In the genomic region with DNA sequence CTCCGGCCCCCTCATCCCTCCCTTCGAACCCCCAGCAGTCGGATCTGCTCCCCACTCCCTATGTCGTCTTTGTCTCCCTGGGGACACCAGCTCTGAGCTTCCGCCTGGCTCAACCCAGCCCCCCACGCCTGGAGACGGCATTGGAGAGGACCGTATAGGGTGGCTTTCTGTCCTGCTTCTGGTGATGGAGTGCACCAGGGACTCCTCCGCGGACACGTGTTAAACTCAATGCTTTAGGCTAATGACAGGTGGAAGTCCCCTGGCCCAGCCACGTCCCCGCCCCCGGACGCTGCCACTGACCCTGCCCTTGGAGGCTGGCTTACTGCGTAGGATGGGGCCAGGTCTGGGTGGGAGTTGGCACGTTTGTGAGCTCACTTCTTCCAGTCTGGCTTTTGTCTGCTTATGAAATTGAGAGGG, we compare ENCODE assay signal across 8 mouse cellular contexts. TPM values are rescaled to one million over a fixed set of nuclear protein-coding genes. Genes with fewer than 3 reads are reported as not detected.
DNase-seq lines count a peak whose midpoint lies in the region; ATAC-seq and TF ChIP-seq lines count a peak whose summit lies in the region.

No protein-coding gene starts in this region.

- H3K4me1 ChIP-seq in hindbrain, embryonic 13.5 days (replicated peaks) = peaks cover 23% of the 10 kb centered on the region
- peaks cover 24% of the 10 kb centered on the region for H3K4me1 ChIP-seq in liver, embryonic 16.5 days (ENCODE audit: control insufficient read depth, low read depth, low read length)

- peak overlapping the region; percentile 78 for H3ac ChIP-seq in C2C12 (ENCODE audit: control insufficient read depth, insufficient read length, low read depth)

- H3K27ac ChIP-seq in hindbrain, embryonic 13.5 days = peak overlapping the region; percentile 86
- peak overlapping the region; percentile 99 for H3K27ac ChIP-seq in liver, embryonic 16.5 days (ENCODE audit: low read length)

- DNase-seq in cerebellum, adult 8-10 months = peak; percentile 16
- no peak for DNase-seq in cerebellum, adult 11-12 months
- DNase-seq in embryo, embryonic 11 days = peak; percentile 47
- DNase-seq in spleen, adult 12 weeks (ENCODE audit: low spot score) = peak; percentile 54
- no peak for DNase-seq in cerebellum, adult 11 months

- peaks cover 43% of the 10 kb centered on the region for H3K36me3 ChIP-seq in C2C12 (ENCODE audit: control insufficient read depth, insufficient read depth)
- peaks cover 36% of the 10 kb centered on the region for H3K36me3 ChIP-seq in hindbrain, embryonic 13.5 days
- H3K36me3 ChIP-seq in liver, embryonic 16.5 days (ENCODE audit: control insufficient read depth, insufficient read depth) = peaks cover 34% of the 10 kb centered on the region

- ATAC-seq in hindbrain, embryonic 13.5 days (ENCODE audit: low FRiP score) = peak; percentile 72; the same call in 1 of the 2 replicates
- ATAC-seq in liver, embryonic 16.5 days (ENCODE audit: low read depth) = peak; percentile 63

- H3K9ac ChIP-seq in hindbrain, embryonic 13.5 days = peak overlapping the region; percentile 87
- peak overlapping the region; percentile 98 for H3K9ac ChIP-seq in liver, embryonic 16.5 days (ENCODE audit: low read depth, low read length)

- peak overlapping the region; percentile 100 for H3K4me2 ChIP-seq in hindbrain, embryonic 13.5 days
- H3K4me2 ChIP-seq in liver, embryonic 16.5 days (ENCODE audit: low read depth, low read length) = peak overlapping the region; percentile 85

- no peak for TF ChIP-seq CTCF in C2C12 (IDR thresholded peaks at IDR 0.05; ENCODE audit: control insufficient read depth, insufficient read depth, insufficient read length)

- H3K79me3 ChIP-seq in C2C12 (ENCODE audit: low read depth) = peaks cover 31% of the 10 kb centered on the region

- no peaks in the 10 kb centered on the region for H3K27me3 ChIP-seq in C2C12 (ENCODE audit: control insufficient read depth, insufficient read depth, insufficient read length)
- no peaks in the 10 kb centered on the region for H3K27me3 ChIP-seq in hindbrain, embryonic 13.5 days
- no peaks in the 10 kb centered on the region for H3K27me3 ChIP-seq in liver, embryonic 16.5 days (ENCODE audit: control insufficient read depth, insufficient read depth, low read depth, low read length)

- WGBS in hindbrain, embryonic 13.5 days = 2% methylated on average over 17 of the region's 17 CpGs
- 0% methylated on average over 17 of the region's 17 CpGs for WGBS in liver, embryonic 16.5 days (ENCODE audit: insufficient replicate concordance)

- H3K4me3 ChIP-seq in C2C12 (ENCODE audit: insufficient read depth, poor library complexity, severe bottlenecking) = peak overlapping the region; percentile 100
- H3K4me3 ChIP-seq in hindbrain, embryonic 13.5 days = peak overlapping the region; percentile 99
- H3K4me3 ChIP-seq in liver, embryonic 16.5 days (ENCODE audit: low read depth, low read length) = peak overlapping the region; percentile 93

- peaks cover 49% of the 10 kb centered on the region for H3K79me2 ChIP-seq in C2C12 (ENCODE audit: control insufficient read depth, insufficient read depth)

- H3K9me3 ChIP-seq in hindbrain, embryonic 13.5 days = no peaks in the 10 kb centered on the region
- no peaks in the 10 kb centered on the region for H3K9me3 ChIP-seq in liver, embryonic 16.5 days (replicated peaks; ENCODE audit: control insufficient read depth, low read length)

TF ChIP-seq in C2C12, 6 proteins besides CTCF, POLR2A, EP300 and RAD21:
- TF ChIP-seq MAX (IDR thresholded peaks at IDR 0.05) = no peak
- peak; percentile 9 for TF ChIP-seq MYOD1 (IDR thresholded peaks at IDR 0.05; ENCODE audit: control insufficient read depth, insufficient read length, low read depth)

RNA-seq across cellular contexts. Expression of a gene that starts 0.5 kb away (rescaled TPM):
- polyA plus RNA-seq in C2C12 (2012; fragmentation: generic; extraction: Trizol) = 89.9 TPM
- 118 and 122 TPM in 2 replicates for polyA plus RNA-seq in hindbrain, embryonic 13.5 days (2015; fragmentation: Nextera tagmentation; extraction: Ambion mirVana)
- polyA plus RNA-seq in liver, embryonic 16.5 days (2015; fragmentation: Nextera tagmentation; extraction: Ambion mirVana) = 162 and 170 TPM in 2 replicates

RNA-seq across cellular contexts. Expression of a gene that starts 8.4 kb away (rescaled TPM):
- 1.2 TPM for polyA plus RNA-seq in C2C12 (2012; fragmentation: generic; extraction: Trizol)
- 1.9 and 2.4 TPM in 2 replicates for polyA plus RNA-seq in hindbrain, embryonic 13.5 days (2015; fragmentation: Nextera tagmentation; extraction: Ambion mirVana)
- 1.5 and 1.8 TPM in 2 replicates for polyA plus RNA-seq in liver, embryonic 16.5 days (2015; fragmentation: Nextera tagmentation; extraction: Ambion mirVana)

RNA-seq across cellular contexts. Expression of a gene that starts 13.9 kb away (rescaled TPM):
- polyA plus RNA-seq in C2C12 (2012; fragmentation: generic; extraction: Trizol) = 0.07 TPM
- polyA plus RNA-seq in hindbrain, embryonic 13.5 days (2015; fragmentation: Nextera tagmentation; extraction: Ambion mirVana) = not detected in 2 replicates
- polyA plus RNA-seq in liver, embryonic 16.5 days (2015; fragmentation: Nextera tagmentation; extraction: Ambion mirVana) = 0.05 TPM in 2 replicates

RNA-seq across cellular contexts. Expression of a gene that starts 14.4 kb away (rescaled TPM):
- 103 TPM for polyA plus RNA-seq in C2C12 (2012; fragmentation: generic; extraction: Trizol)
- polyA plus RNA-seq in hindbrain, embryonic 13.5 days (2015; fragmentation: Nextera tagmentation; extraction: Ambion mirVana) = 166 and 188 TPM in 2 replicates
- polyA plus RNA-seq in liver, embryonic 16.5 days (2015; fragmentation: Nextera tagmentation; extraction: Ambion mirVana) = 89.6 and 93.6 TPM in 2 replicates

RNA-seq across cellular contexts. Expression of a gene that starts 37.6 kb away (rescaled TPM):
- polyA plus RNA-seq in C2C12 (2012; fragmentation: generic; extraction: Trizol) = 85.2 TPM
- polyA plus RNA-seq in hindbrain, embryonic 13.5 days (2015; fragmentation: Nextera tagmentation; extraction: Ambion mirVana) = 216 and 226 TPM in 2 replicates
- 77.7 and 79.9 TPM in 2 replicates for polyA plus RNA-seq in liver, embryonic 16.5 days (2015; fragmentation: Nextera tagmentation; extraction: Ambion mirVana)

Comparison
In these comparisons a context has a peak if more than half of its experiments do, and no peak if none do; other contexts are left out.
1. DNase-seq: peak in cerebellum, adult 8-10 months (single experiment), embryo, embryonic 11 days (single experiment) and spleen, adult 12 weeks (single experiment); none in cerebellum, adult 11-12 months (single experiment) and cerebellum, adult 11 months (single experiment).
2. Peak in every context shown above with its lines, with median percentiles within 50 percentile points of each other: H3K4me3 ChIP-seq.